Mouse (Mus musculus): ENCODE data around the gene Ss18l2. TPM values are rescaled to one million over a fixed set of nuclear protein-coding genes. Genes with fewer than 3 reads are reported as not detected.

Ss18l2 gene
- polyA plus RNA-seq (2014; fragmentation: Illumina TruSeq; extraction: RNeasy Lipid Tissue Mini Kit (QIAGEN cat#74804); ENCODE audit: low read depth, low replicate concordance), result 61.1 TPM

GRCm38 (mm10) chr9:121709898-121710583 lies at the start of gene Ss18l2:
Gene Ss18l2, plus strand, starts transcription at chr9:121710329.

GRCm38 (mm10) chr9:121704646-121705625 lies 5.2 kb upstream of the Ss18l2 start, which contains the start of gene Sec22c:
Gene Sec22c, minus strand, starts transcription at chr9:121705490.

GRCm38 (mm10) chr9:121718792-121719318 lies 8.7 kb downstream of the Ss18l2 start, which contains the start of gene Nktr:
Gene Nktr, plus strand, starts transcription at chr9:121719169.

GRCm38 (mm10) chr9:121759091-121760081 lies 49.3 kb downstream of the Ss18l2 start, which contains the start of gene Zfp651:
Gene Zfp651, plus strand, starts transcription at chr9:121759330.

Other genes starting within 250 kb of the Ss18l2 start
- gene Cck, start 214.6 kb upstream of the Ss18l2 start, polyA plus RNA-seq (2014; fragmentation: Illumina TruSeq; extraction: RNeasy Lipid Tissue Mini Kit (QIAGEN cat#74804); ENCODE audit: low read depth, low replicate concordance), result not detected
- gene Lyzl4, start 68.2 kb upstream of the Ss18l2 start, polyA plus RNA-seq (2014; fragmentation: Illumina TruSeq; extraction: RNeasy Lipid Tissue Mini Kit (QIAGEN cat#74804); ENCODE audit: low read depth, low replicate concordance), result not detected
- 3.7 TPM for gene Vipr1, start 67.6 kb upstream of the Ss18l2 start, polyA plus RNA-seq (2014; fragmentation: Illumina TruSeq; extraction: RNeasy Lipid Tissue Mini Kit (QIAGEN cat#74804); ENCODE audit: low read depth, low replicate concordance)
- 4.9 TPM for gene Sec22c, start 4.8 kb upstream of the Ss18l2 start, polyA plus RNA-seq (2014; fragmentation: Illumina TruSeq; extraction: RNeasy Lipid Tissue Mini Kit (QIAGEN cat#74804); ENCODE audit: low read depth, low replicate concordance)
- gene Nktr, start 8.8 kb downstream of the Ss18l2 start, polyA plus RNA-seq (2014; fragmentation: Illumina TruSeq; extraction: RNeasy Lipid Tissue Mini Kit (QIAGEN cat#74804); ENCODE audit: low read depth, low replicate concordance), result 45.9 TPM
- not detected for gene Zfp651, start 49.0 kb downstream of the Ss18l2 start, polyA plus RNA-seq (2014; fragmentation: Illumina TruSeq; extraction: RNeasy Lipid Tissue Mini Kit (QIAGEN cat#74804); ENCODE audit: low read depth, low replicate concordance)
- gene Klhl40, start 67.3 kb downstream of the Ss18l2 start, polyA plus RNA-seq (2014; fragmentation: Illumina TruSeq; extraction: RNeasy Lipid Tissue Mini Kit (QIAGEN cat#74804); ENCODE audit: low read depth, low replicate concordance), result not detected
- gene Hhatl, start 82.2 kb downstream of the Ss18l2 start, polyA plus RNA-seq (2014; fragmentation: Illumina TruSeq; extraction: RNeasy Lipid Tissue Mini Kit (QIAGEN cat#74804); ENCODE audit: low read depth, low replicate concordance), result not detected
- not detected for gene Ccdc13, start 129.1 kb downstream of the Ss18l2 start, polyA plus RNA-seq (2014; fragmentation: Illumina TruSeq; extraction: RNeasy Lipid Tissue Mini Kit (QIAGEN cat#74804); ENCODE audit: low read depth, low replicate concordance)
- gene Higd1a, start 148.0 kb downstream of the Ss18l2 start, polyA plus RNA-seq (2014; fragmentation: Illumina TruSeq; extraction: RNeasy Lipid Tissue Mini Kit (QIAGEN cat#74804); ENCODE audit: low read depth, low replicate concordance), result 68.1 TPM
- gene Ackr2, start 188.0 kb downstream of the Ss18l2 start, polyA plus RNA-seq (2014; fragmentation: Illumina TruSeq; extraction: RNeasy Lipid Tissue Mini Kit (QIAGEN cat#74804); ENCODE audit: low read depth, low replicate concordance), result 1.2 TPM
- 22.0 TPM for gene Cyp8b1, start 206.0 kb downstream of the Ss18l2 start, polyA plus RNA-seq (2014; fragmentation: Illumina TruSeq; extraction: RNeasy Lipid Tissue Mini Kit (QIAGEN cat#74804); ENCODE audit: low read depth, low replicate concordance)
- 3.1 TPM for gene Fam198a, start 240.7 kb downstream of the Ss18l2 start, polyA plus RNA-seq (2014; fragmentation: Illumina TruSeq; extraction: RNeasy Lipid Tissue Mini Kit (QIAGEN cat#74804); ENCODE audit: low read depth, low replicate concordance)

Data from liver, adult 10 weeks (tissue).